Mouse (Mus musculus) testis, adult 2 months (tissue): ENCODE measurements around the gene Gm5926. TPM values are rescaled to one million over a fixed set of nuclear protein-coding genes. Genes with fewer than 3 reads are reported as not detected.
"Not testable (repeated sequence)": the region's sequence is repeated elsewhere in the genome, so short reads cannot be mapped to it uniquely, and the experiment has no call there.

Source experiments
- H3K27ac ChIP-seq: fragments of 200-500 bp; 2 replicates; pipeline ENCODE4 v1.5.1; 2012; ENCODE audit warnings: low read depth, low read length; ENCODE audit not compliant: control insufficient read depth, insufficient read depth
- H3K27me3 ChIP-seq: fragments of 200-500 bp; 2 replicates; pipeline ENCODE4 v1.6.1; 2012; ENCODE audit warnings: mild to moderate bottlenecking, low read length, moderate library complexity; ENCODE audit not compliant: control insufficient read depth, insufficient read depth
- H3K36me3 ChIP-seq: fragments of 200-500 bp; 2 replicates; pipeline ENCODE4 v1.6.1; 2012; ENCODE audit warnings: mild to moderate bottlenecking, low read length; ENCODE audit not compliant: control insufficient read depth, insufficient read depth
- H3K4me1 ChIP-seq: fragments of 200-500 bp; 2 replicates; pipeline ENCODE4 v1.6.1; 2012; ENCODE audit warnings: low read length; ENCODE audit not compliant: control insufficient read depth, insufficient read depth
- H3K4me3 ChIP-seq: fragments of 200-500 bp; 2 replicates; pipeline ENCODE4 v1.5.1; 2012; ENCODE audit warnings: low read depth, mild to moderate bottlenecking, low read length, moderate library complexity, mixed read lengths; ENCODE audit not compliant: control insufficient read depth
- polyA plus RNA-seq: library from polyadenylated mRNA; depleted of rRNA; stranded (reverse); fragments of >200 nt; gene quantifications from 2 replicates; pipeline ENCODE4 v1.2.3, GENCODE M21; 2012; rRNA removed

Gm5926 gene
- polyA plus RNA-seq: 0.61 TPM in 1 of 2 replicates, not detected in the other

DNA sequence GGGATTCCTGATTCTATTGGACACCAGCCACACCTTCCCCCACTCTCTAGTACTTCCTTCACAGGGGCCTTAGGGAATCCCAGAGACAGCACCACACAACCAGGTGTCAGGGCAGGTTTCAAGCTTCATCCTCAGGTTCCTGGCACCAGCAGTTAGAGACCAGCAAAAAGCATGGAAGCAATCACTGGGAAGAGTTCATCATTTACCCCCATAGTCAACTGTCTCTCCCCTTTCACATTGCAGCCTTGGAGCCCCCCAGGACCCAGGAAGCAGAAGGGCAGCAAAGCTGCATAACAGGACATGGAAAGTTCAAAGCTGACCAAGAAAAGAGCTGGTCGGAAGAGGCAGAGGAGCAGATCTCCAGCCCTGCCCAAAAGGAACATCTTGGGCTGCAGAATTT lies at the start of gene Gm5926:
TSS of gene Gm5926 (plus strand) at position 301 of the 400 bp plus-strand sequence.
- H3K4me3 ChIP-seq, H3K27me3 ChIP-seq, H3K36me3 ChIP-seq, H3K4me1 ChIP-seq, H3K27ac ChIP-seq: not testable (repeated sequence)

DNA sequence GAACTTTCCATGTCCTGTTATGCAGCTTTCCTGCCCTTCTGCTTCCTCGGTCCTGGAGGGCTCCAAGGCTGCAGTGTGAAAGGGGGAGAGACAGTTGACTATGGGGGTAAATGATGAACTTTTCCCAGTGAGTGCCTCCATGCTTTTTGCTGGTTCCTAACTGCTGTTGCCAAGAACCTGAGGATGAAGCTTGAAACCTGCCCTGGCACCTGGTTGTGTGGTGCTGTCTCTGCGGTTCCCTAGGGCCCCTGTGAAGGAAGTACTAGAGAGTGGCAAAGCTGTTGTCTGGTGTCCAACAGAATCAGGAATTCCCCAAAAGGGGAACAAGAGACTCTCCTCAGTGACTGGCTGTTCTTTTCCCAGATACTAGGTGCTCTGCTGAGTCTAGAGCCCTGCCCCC lies 49.5 kb upstream of the Gm5926 start:
- H3K27me3 ChIP-seq, H3K4me1 ChIP-seq, H3K27ac ChIP-seq, H3K36me3 ChIP-seq, H3K4me3 ChIP-seq: not testable (repeated sequence)

DNA sequence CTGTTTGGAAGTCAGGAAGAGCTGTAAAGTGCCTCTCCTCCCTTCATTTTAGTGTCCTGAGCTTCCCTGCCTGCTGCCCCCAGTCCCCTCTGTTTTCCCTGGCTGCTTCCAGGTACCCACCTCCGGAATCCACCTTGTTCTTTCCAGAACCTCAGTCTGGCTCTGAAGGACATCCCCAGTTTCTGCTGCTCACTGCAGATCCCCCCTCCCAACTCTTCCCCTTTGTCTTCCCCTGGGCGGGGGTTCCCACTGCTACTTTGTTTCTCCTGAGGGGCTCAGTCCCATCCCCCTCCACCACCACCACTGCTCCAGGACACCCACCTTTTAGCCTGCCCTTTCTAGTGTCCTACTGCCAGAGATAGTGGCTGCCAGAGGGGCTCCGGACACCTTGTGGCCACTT lies 49.1 kb upstream of the Gm5926 start:
- H3K27me3 ChIP-seq: not testable (repeated sequence)

More for the DNA sequence above, 49.1 kb upstream of the Gm5926 start:
- not testable (repeated sequence) for H3K36me3 ChIP-seq, H3K4me1 ChIP-seq, H3K27ac ChIP-seq, H3K4me3 ChIP-seq

Other genes starting within 250 kb of the Gm5926 start
- 1.6 and 1.7 TPM in 2 replicates for gene Btbd35f1, start 90.7 kb upstream of the Gm5926 start, polyA plus RNA-seq
- gene Btbd35f21, start 75.4 kb downstream of the Gm5926 start, polyA plus RNA-seq: 1.1 and 1.5 TPM in 2 replicates
- gene Btbd35f30, start 243.9 kb downstream of the Gm5926 start, polyA plus RNA-seq: 0.30 and 0.75 TPM in 2 replicates